Mouse (Mus musculus): ENCODE measurements around the gene Acbd6.

- TF ChIP-seq CTCF (IDR thresholded peaks at IDR 0.05; ENCODE audit: low read depth), result no peak
- TF ChIP-seq EP300 (IDR thresholded peaks at IDR 0.05; ENCODE audit: low read depth), result no peak
These were observed 78.7 kb downstream of the Acbd6 start for GRCm38 (mm10) chr1:155636648-155637047.

All from liver, postnatal 0 days (tissue).